Mouse (Mus musculus): ENCODE data around the gene Lce6a. TPM values are rescaled to one million over a fixed set of nuclear protein-coding genes. Genes with fewer than 3 reads are reported as not detected.

Lce6a gene
- not detected in 2 replicates for total RNA-seq (2015)
- not detected in 2 replicates for total RNA-seq (2017)

- ATAC-seq (replicated peaks; ENCODE audit: poor library complexity), result no peak
These were observed at the start of gene Lce6a for GRCm38 (mm10) chr3:92621560-92621959. Lce6a (minus strand) TSS chr3:92621660.

- ATAC-seq (replicated peaks; ENCODE audit: poor library complexity), result no peak
These were observed 48.8 kb upstream of the Lce6a start, which contains the start of gene Lce1a2 for GRCm38 (mm10) chr3:92670215-92670614. Lce1a2 (minus strand) TSS chr3:92670315.

- ATAC-seq (replicated peaks; ENCODE audit: poor library complexity), result no peak
These were observed 35.4 kb upstream of the Lce6a start, which contains the start of gene Lce1b for GRCm38 (mm10) chr3:92656826-92657225. Lce1b (minus strand) TSS chr3:92656926.

- no peak for ATAC-seq (replicated peaks; ENCODE audit: poor library complexity)
These were observed 26.7 kb upstream of the Lce6a start, which contains the start of gene Lce1a1 for GRCm38 (mm10) chr3:92648207-92648606. Lce1a1 (minus strand) TSS chr3:92648307.

GRCm38 (mm10) chr3:92639854-92640253, 18.4 kb upstream of the Lce6a start:
- no peak for ATAC-seq (replicated peaks; ENCODE audit: poor library complexity)

GRCm38 (mm10) chr3:92638653-92638991, 17.2 kb upstream of the Lce6a start:
- ATAC-seq (replicated peaks; ENCODE audit: poor library complexity), result no peak

GRCm38 (mm10) chr3:92637745-92638652, 16.5 kb upstream of the Lce6a start:
- no peak for ATAC-seq (replicated peaks; ENCODE audit: poor library complexity)

GRCm38 (mm10) chr3:92609804-92610203, 11.7 kb downstream of the Lce6a start:
- ATAC-seq (replicated peaks; ENCODE audit: poor library complexity), result no peak

- no peak for ATAC-seq (replicated peaks; ENCODE audit: poor library complexity)
These were observed 14.1 kb downstream of the Lce6a start, which contains the start of gene 2210017I01Rik for GRCm38 (mm10) chr3:92607392-92607791. 2210017I01Rik (minus strand) TSS chr3:92607492.

- 0 out of 2 replicates have a peak, but pooled peaks have one; percentile 54 for ATAC-seq (replicated peaks; ENCODE audit: poor library complexity)
These were observed 19.3 kb downstream of the Lce6a start for GRCm38 (mm10) chr3:92602169-92602568.

- ATAC-seq (replicated peaks; ENCODE audit: poor library complexity), result no peak
These were observed 21.0 kb downstream of the Lce6a start for GRCm38 (mm10) chr3:92600456-92600855.

- ATAC-seq (replicated peaks; ENCODE audit: poor library complexity), result no peak
These were observed 21.5 kb downstream of the Lce6a start for GRCm38 (mm10) chr3:92599973-92600372.

- no peak for ATAC-seq (replicated peaks; ENCODE audit: poor library complexity)
These were observed 23.0 kb downstream of the Lce6a start for GRCm38 (mm10) chr3:92598429-92598828.

- ATAC-seq (replicated peaks; ENCODE audit: poor library complexity), result no peak
These were observed 32.6 kb downstream of the Lce6a start, which contains the start of gene Smcp for GRCm38 (mm10) chr3:92588858-92589257. Smcp (minus strand) TSS chr3:92588997.

- ATAC-seq (replicated peaks; ENCODE audit: poor library complexity), result no peak
These were observed 34.3 kb downstream of the Lce6a start for GRCm38 (mm10) chr3:92587190-92587589.

- no peak for ATAC-seq (replicated peaks; ENCODE audit: poor library complexity)
These were observed 36.4 kb downstream of the Lce6a start for GRCm38 (mm10) chr3:92585055-92585454.

- ATAC-seq (replicated peaks; ENCODE audit: poor library complexity), result no peak
These were observed 38.2 kb downstream of the Lce6a start for GRCm38 (mm10) chr3:92583164-92583826.

GRCm38 (mm10) chr3:92579508-92579907, 42.0 kb downstream of the Lce6a start:
- no peak for ATAC-seq (replicated peaks; ENCODE audit: poor library complexity)

GRCm38 (mm10) chr3:92578652-92579413, 42.6 kb downstream of the Lce6a start:
- no peak for ATAC-seq (replicated peaks; ENCODE audit: poor library complexity)

GRCm38 (mm10) chr3:92573449-92574041, 47.9 kb downstream of the Lce6a start, which contains the start of gene Ivl:
Ivl (minus strand) TSS chr3:92573735.
- ATAC-seq (replicated peaks; ENCODE audit: poor library complexity), result peak; percentile 58; the same call in 1 of the 2 replicates

Measured in megakaryocyte progenitor cell, adult 5-6 weeks (primary cell).